Mouse (Mus musculus) liver, embryonic 16.5 days (tissue): Measurements from ENCODE around the gene Ncf2. TPM values are rescaled to one million over a fixed set of nuclear protein-coding genes. Genes with fewer than 3 reads are reported as not detected.
"Not testable (repeated sequence)": the region's sequence is repeated elsewhere in the genome, so short reads cannot be mapped to it uniquely, and the experiment has no call there.

Source experiments
- ATAC-seq: fragments of 200-750 bp; cut with Nextera tagmentation; 2 replicates; pipeline ENCODE4 v1.8.0; 2017; ENCODE audit warnings: low read depth, mild to moderate bottlenecking, moderate number of reproducible peaks, moderate library complexity
- H3K27ac ChIP-seq: fragments of 300-500 bp; sonication (generic); 2 replicates; pipeline ENCODE4 v1.5.1; 2014; ENCODE audit warnings: mild to moderate bottlenecking, low read length
- H3K27me3 ChIP-seq: fragments of 300-500 bp; sonication (generic); 2 replicates; pipeline ENCODE4 v1.6.1; 2014; ENCODE audit warnings: low read depth, low read length, mixed read lengths; ENCODE audit not compliant: control insufficient read depth, insufficient read depth
- H3K36me3 ChIP-seq: fragments of 300-500 bp; sonication (generic); 2 replicates; pipeline ENCODE4 v1.6.1; 2014; ENCODE audit warnings: mild to moderate bottlenecking; ENCODE audit not compliant: control insufficient read depth, insufficient read depth
- H3K4me1 ChIP-seq: fragments of 300-500 bp; sonication (generic); 2 replicates; pipeline ENCODE4 v1.6.1; 2014; ENCODE audit warnings: low read depth, low read length, mixed read lengths; ENCODE audit not compliant: control insufficient read depth
- H3K4me2 ChIP-seq: fragments of 300-500 bp; sonication (generic); 2 replicates; pipeline ENCODE4 v1.6.1; 2014; ENCODE audit warnings: low read depth, low read length, mixed read lengths
- H3K4me3 ChIP-seq: fragments of 300-500 bp; sonication (generic); 2 replicates; pipeline ENCODE4 v1.5.1; 2014; ENCODE audit warnings: low read depth, mild to moderate bottlenecking, low read length
- H3K9ac ChIP-seq: fragments of 300-500 bp; sonication (generic); 2 replicates; pipeline ENCODE4 v1.6.1; 2014; ENCODE audit warnings: low read depth, low read length
- H3K9me3 ChIP-seq: fragments of 300-500 bp; sonication (generic); replicated peaks from 2 replicates; pipeline ENCODE4 v1.6.1; 2016; ENCODE audit warnings: low read length; ENCODE audit not compliant: control insufficient read depth
- WGBS: fragments of 180-500 bp; shearing (Covaris S2); extraction: QIAGEN DNeasy Blood & Tissue Kit; methylation state at CpG from one replicate; pipeline ENCODE4 v1.1.7; 2014; ENCODE audit not compliant: insufficient replicate concordance; 5-methylcytosine and 5-hydroxymethylcytosine counted together
- polyA plus RNA-seq: library from polyadenylated mRNA; unstranded; fragments of >200 nt; fragmentation: Nextera tagmentation; extraction: Ambion mirVana; gene quantifications from 2 replicates; pipeline ENCODE4 v1.2.1, GENCODE M21; 2015

Gene Ncf2
- polyA plus RNA-seq, 1 experiment from 2014 or later: 13.1 TPM

DNA sequence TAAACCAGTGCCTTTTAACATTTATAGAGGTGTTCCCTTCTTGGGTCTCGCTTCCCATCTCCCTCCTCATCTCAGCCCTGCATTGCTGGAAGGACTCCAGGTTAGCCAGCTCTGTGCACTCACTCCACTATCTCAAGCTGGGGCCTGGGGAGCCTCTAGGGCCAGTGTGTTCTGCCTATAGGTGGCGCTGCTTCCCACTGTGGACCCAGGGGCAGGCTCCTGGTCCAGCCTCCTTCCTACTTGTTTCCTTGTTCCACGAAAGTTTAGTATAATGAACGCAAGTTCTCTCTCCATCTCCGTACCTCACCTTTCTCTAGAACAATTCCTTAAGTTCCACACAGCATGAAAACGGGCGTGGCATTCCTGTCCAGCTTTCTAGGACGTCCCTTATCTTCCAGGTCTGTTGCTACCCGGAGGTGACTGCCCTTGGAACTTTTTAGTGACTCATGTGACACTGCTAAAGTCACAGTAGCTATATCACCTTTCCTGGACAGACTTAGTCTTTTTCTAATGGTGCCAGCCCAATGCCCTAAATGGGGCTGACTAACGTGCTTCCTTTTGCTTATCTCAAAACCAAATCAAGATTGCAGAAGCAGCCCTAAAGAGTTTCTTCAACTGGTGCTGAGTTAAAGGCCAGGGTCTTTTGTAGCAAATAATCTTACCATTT lies 20.8 kb upstream of the Ncf2 start:
- no peak overlapping the region for H3K27ac ChIP-seq
- H3K4me2 ChIP-seq: peak overlapping the region; percentile 11; the same call in 1 of the 2 replicates
- no peak overlapping the region for H3K9ac ChIP-seq
- 20% methylated on average over 10 of the region's 10 CpGs for WGBS
- no peaks in the 10 kb centered on the region for H3K27me3 ChIP-seq
- H3K4me1 ChIP-seq: no peaks in the 10 kb centered on the region
- no peak overlapping the region for H3K4me3 ChIP-seq
- peaks cover 6% of the 10 kb centered on the region for H3K36me3 ChIP-seq
- H3K9me3 ChIP-seq: no peaks in the 10 kb centered on the region
- peak; percentile 66 for ATAC-seq

DNA sequence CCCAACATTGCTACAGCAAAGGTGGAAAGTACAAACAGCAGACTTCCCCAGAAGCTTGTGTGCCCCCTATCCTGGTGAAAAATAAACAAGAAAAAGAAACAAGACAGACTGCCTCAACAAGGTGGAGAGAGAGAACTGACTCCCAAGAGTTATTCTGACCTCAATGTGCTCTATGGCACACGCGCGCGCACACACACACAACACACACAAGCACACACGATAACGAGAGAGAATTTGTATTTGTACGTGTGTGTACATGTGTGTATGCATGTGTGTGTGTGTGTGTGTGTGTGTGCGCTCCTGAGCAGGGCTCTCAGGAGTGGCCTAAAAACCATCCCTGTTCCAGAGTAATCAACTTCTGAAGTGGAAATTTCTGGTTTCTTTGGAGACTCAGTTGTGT lies 15.4 kb upstream of the Ncf2 start:
- Histone ChIP-seq H3K4me3 (no peak overlapping the region), H3K9ac (no peak overlapping the region), H3K27ac (no peak overlapping the region), H3K27me3 (no peaks in the 10 kb centered on the region), H3K9me3 (no peaks in the 10 kb centered on the region), H3K4me1 (no peaks in the 10 kb centered on the region; the same call in 1 of the 2 replicates), H3K4me2 (no peak overlapping the region), H3K36me3 (no peaks in the 10 kb centered on the region)
- WGBS: 89% methylated on average over 8 of the region's 8 CpGs
- ATAC-seq: no peak

DNA sequence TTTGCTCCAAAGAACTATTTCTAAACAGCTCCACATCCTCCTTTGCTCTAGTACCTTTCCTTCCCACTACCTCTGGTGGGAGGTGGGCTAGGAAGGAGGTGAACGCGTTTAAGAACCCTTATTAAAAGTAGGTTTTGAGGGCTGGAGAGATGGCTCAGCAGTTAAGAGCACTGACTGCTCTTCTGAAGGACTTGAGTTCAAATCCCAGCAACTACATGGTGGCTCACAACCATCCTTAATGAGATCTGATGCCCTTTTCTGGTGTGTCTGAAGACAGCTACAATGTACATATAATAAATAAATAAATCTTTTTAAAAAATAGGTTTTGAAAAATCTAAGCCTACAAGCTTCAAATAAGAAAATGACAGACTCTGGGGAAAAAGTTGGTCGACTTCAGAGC lies 14.5 kb upstream of the Ncf2 start:
- not testable (repeated sequence) for H3K4me2 ChIP-seq, H3K36me3 ChIP-seq, H3K4me1 ChIP-seq, H3K9me3 ChIP-seq, ATAC-seq, H3K4me3 ChIP-seq, H3K9ac ChIP-seq, H3K27me3 ChIP-seq, H3K27ac ChIP-seq
- 62% methylated on average over 3 of the region's 3 CpGs for WGBS

- WGBS: 53% methylated on average over 4 of the region's 4 CpGs
These were observed 13.0 kb upstream of the Ncf2 start for GRCm38 (mm10) chr1:152786953-152787352.

GRCm38 (mm10) chr1:152788121-152788660 lies 11.8 kb upstream of the Ncf2 start:
- H3K9me3 ChIP-seq: no peaks in the 10 kb centered on the region
- H3K4me2 ChIP-seq: no peak overlapping the region
- H3K4me3 ChIP-seq: no peak overlapping the region
- no peaks in the 10 kb centered on the region; the same call in 1 of the 2 replicates for H3K4me1 ChIP-seq
- no peaks in the 10 kb centered on the region for H3K36me3 ChIP-seq
- no peak for ATAC-seq
- H3K27me3 ChIP-seq: no peaks in the 10 kb centered on the region
- H3K9ac ChIP-seq: no peak overlapping the region
- no peak overlapping the region for H3K27ac ChIP-seq
- 46% methylated on average over 4 of the region's 4 CpGs for WGBS

More at GRCm38 (mm10) chr1:152786953-152787352, 13.0 kb upstream of the Ncf2 start:
- no peak for ATAC-seq
- Histone ChIP-seq H3K9ac (no peak overlapping the region), H3K27me3 (no peaks in the 10 kb centered on the region), H3K4me2 (no peak overlapping the region), H3K4me3 (no peak overlapping the region), H3K4me1 (no peaks in the 10 kb centered on the region; the same call in 1 of the 2 replicates), H3K36me3 (no peaks in the 10 kb centered on the region), H3K9me3 (no peaks in the 10 kb centered on the region), H3K27ac (no peak overlapping the region; the same call in 1 of the 2 replicates)

- no peaks in the 10 kb centered on the region; the same call in 1 of the 2 replicates for H3K4me1 ChIP-seq
- no peaks in the 10 kb centered on the region for H3K9me3 ChIP-seq
- H3K9ac ChIP-seq: no peak overlapping the region
- no peaks in the 10 kb centered on the region for H3K27me3 ChIP-seq
- H3K27ac ChIP-seq: no peak overlapping the region
- no peak for ATAC-seq
- H3K4me3 ChIP-seq: no peak overlapping the region
- 17% methylated on average over 12 of the region's 12 CpGs for WGBS
- no peak overlapping the region for H3K4me2 ChIP-seq
- no peaks in the 10 kb centered on the region for H3K36me3 ChIP-seq
These were observed 9.7 kb upstream of the Ncf2 start for GRCm38 (mm10) chr1:152790254-152790653.

DNA sequence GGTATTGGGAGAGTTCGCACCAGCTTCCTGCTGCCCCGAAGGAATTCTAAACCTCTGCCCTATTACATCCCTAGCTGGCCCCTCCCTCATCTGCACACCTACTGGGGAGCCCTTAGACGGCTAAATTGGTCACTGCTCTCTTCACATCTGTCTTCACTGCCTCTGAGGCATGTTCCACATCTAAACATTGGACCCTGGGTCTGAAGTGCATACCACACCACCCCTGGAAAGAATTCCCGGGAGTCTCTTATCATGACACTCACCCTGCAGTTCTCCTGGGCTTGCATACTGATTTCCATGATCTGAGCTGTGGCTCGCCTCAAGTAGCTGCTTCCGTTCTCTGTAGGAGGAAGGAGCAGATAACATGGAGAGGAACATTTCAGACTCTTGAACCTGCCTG lies 9.2 kb upstream of the Ncf2 start:
- Histone ChIP-seq H3K9me3 (no peaks in the 10 kb centered on the region), H3K27me3 (no peaks in the 10 kb centered on the region), H3K27ac (no peak overlapping the region), H3K36me3 (no peaks in the 10 kb centered on the region), H3K4me1 (no peaks in the 10 kb centered on the region; the same call in none of the 2 replicates), H3K9ac (no peak overlapping the region), H3K4me3 (no peak overlapping the region), H3K4me2 (no peak overlapping the region)
- WGBS: 14% methylated on average over 6 of the region's 6 CpGs
- no peak for ATAC-seq

DNA sequence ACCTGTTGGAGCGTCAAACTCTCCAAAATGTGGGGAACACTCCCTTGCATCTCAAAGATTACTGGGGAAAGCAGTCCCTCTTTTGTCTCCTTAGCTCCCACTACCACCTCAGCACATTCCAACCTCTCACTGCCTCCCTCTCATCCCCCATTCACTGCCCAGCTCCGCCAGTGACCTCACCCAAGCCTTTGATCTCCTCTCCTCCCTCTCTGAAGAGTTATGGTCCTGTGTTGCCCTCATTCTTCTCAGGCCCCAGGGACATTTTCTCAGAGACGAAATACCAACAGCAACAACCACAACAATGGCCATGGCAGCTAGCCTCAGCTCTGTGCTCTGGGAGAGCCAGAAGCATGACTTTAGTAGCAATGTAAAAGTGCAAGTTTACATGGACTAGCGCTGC lies 8.7 kb upstream of the Ncf2 start:
- no peaks in the 10 kb centered on the region for H3K27me3 ChIP-seq
- no peaks in the 10 kb centered on the region for H3K36me3 ChIP-seq
- no peaks in the 10 kb centered on the region for H3K9me3 ChIP-seq
- H3K27ac ChIP-seq: no peak overlapping the region
- no peak overlapping the region for H3K9ac ChIP-seq
- H3K4me3 ChIP-seq: no peak overlapping the region
- WGBS: 49% methylated on average over 4 of the region's 4 CpGs
- H3K4me1 ChIP-seq: no peaks in the 10 kb centered on the region; the same call in none of the 2 replicates
- ATAC-seq: no peak
- H3K4me2 ChIP-seq: no peak overlapping the region

- no peak overlapping the region for H3K4me3 ChIP-seq
- ATAC-seq: no peak
- no peak overlapping the region for H3K27ac ChIP-seq
- no peaks in the 10 kb centered on the region for H3K36me3 ChIP-seq
- WGBS: 77% methylated on average over 12 of the region's 12 CpGs
- H3K4me2 ChIP-seq: no peak overlapping the region
- no peaks in the 10 kb centered on the region for H3K9me3 ChIP-seq
- no peaks in the 10 kb centered on the region; the same call in none of the 2 replicates for H3K4me1 ChIP-seq
- no peak overlapping the region for H3K9ac ChIP-seq
- H3K27me3 ChIP-seq: no peaks in the 10 kb centered on the region
These were observed 7.1 kb upstream of the Ncf2 start for GRCm38 (mm10) chr1:152792736-152793494.
